14 mouse cellular contexts compared by ENCODE assay signal in genomic region chr9:31296293-31296692, GRCm38 (mm10).
"Had no signal": no experiment of that assay in that cellular context is flagged by ENCODE, and none has a peak within 500 bp of the region (broad histone marks: within the 10 kb centered on the region; RNA-seq: fewer than 3 reads in every experiment).

No protein-coding gene starts in this region.

- H3K27me3 ChIP-seq: intestine, embryonic 15.5 days; kidney, embryonic 15.5 days; liver, embryonic 15.5 days; midbrain, embryonic 13.5 days; neural tube, embryonic 15.5 days; stomach, embryonic 15.5 days had no signal

- DNase-seq: kidney, adult 2 months; kidney, postnatal 14 days; lung, adult 2 months; lung, postnatal 36 days; thymus, postnatal 36 days had no signal

- H3K4me3 ChIP-seq: intestine, embryonic 15.5 days; kidney, embryonic 15.5 days; limb, embryonic 10.5 days; liver, embryonic 15.5 days; midbrain, embryonic 13.5 days; myocyte; neural tube, embryonic 15.5 days; stomach, embryonic 15.5 days had no signal

- H3K4me1 ChIP-seq: neural tube, embryonic 15.5 days had no signal

- H3K27ac ChIP-seq: intestine, embryonic 15.5 days; kidney, embryonic 15.5 days; limb, embryonic 10.5 days; liver, embryonic 15.5 days; midbrain, embryonic 13.5 days; neural tube, embryonic 15.5 days; stomach, embryonic 15.5 days had no signal

- ATAC-seq: intestine, embryonic 15.5 days; lung, postnatal 0 days; midbrain, embryonic 13.5 days had no signal
